Mouse (Mus musculus) lung, postnatal 14 days (tissue): ENCODE measurements around the gene Olfr965.
A peak's percentile ranks its signal among the peaks of the same experiment; 100 is the strongest.
"Not testable (repeated sequence)": the region's sequence is repeated elsewhere in the genome, so short reads cannot be mapped to it uniquely, and the experiment has no call there.

Experiments
- DNase-seq: peaks from one replicate; pipeline ENCODE4 v3.0.0; 2021

Olfr965 gene

DNA sequence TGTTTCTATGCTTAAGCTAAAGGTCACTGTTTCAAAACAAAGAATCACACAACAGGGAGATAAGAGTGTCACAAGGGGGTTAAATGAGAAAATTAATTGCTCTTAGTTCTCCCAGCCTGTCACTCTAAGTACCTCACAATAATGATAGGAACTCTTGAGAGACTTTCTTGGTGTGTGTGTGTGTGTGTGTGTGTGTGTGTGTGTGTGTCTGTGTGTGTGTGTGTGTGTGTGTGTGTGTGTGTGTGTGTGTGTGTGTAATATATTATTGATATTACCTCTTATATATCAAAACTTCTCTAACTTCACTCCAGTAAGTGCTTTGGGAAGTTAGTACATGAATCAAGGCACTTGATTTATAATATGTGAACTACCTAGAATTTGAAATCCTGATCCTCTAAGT lies at the start of gene Olfr965:
Gene Olfr965 (plus strand): TSS at position 301 of the 400 bp plus-strand sequence.
- no peak for DNase-seq

DNA sequence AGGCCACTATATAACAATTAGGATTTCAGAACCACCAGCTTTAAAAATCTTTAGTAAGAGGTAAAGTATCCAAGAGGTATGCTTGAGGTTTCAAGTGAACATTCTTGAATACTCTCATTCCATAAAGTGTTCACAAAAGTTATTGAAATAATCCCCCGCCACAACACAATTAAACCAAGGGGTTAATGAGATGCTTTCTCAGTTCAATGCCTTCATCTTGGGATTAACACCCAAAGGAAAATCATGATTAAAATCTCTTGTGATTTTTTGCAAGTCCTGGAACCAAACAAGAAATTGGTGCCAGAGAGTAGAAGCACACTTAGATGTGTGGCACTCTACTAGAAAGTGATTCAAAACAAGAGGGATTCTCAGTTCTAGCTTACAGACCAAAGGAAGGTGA lies 44.2 kb upstream of the Olfr965 start, which contains the start of gene Olfr963:
Gene Olfr963 (plus strand): TSS at position 301 of the 400 bp plus-strand sequence.
- DNase-seq = no peak

DNA sequence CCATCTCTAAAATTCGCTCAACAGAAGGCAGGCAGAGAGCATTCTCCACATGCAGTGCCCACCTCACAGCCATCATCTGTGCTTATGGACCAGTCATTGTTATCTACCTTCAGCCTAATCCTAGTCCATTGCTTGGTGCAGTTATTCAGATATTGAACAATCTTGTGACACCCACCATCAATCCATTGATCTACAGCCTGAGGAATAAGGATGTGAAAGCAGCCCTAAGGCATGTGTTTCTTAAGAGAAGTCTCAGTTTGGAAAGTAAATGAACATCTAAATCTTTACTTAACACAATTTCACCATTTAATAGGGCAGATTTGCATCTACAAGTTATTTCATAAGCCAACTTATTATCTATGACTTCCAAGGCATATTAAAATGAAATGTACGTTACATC lies 41.4 kb upstream of the Olfr965 start:
- DNase-seq = no peak

DNA sequence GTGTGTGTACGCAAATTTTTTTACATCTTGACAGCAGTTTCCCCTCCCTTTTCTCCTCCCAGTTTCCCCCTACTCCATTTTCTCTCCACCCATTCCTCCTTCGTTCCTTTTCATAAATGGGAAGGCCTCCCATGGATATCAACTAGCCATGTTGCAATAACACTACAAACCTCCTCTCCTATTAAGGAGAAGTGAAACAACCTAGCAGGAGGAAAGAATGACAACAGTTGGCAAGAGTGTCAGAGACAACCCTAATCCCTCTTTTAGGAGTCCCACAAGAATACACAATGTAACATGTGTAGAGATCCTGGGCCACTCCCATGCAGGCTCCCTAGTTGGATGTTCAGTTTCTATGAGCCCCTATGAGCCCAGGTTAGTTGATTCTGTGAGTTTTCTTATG lies 36.3 kb upstream of the Olfr965 start:
- no peak for DNase-seq

DNA sequence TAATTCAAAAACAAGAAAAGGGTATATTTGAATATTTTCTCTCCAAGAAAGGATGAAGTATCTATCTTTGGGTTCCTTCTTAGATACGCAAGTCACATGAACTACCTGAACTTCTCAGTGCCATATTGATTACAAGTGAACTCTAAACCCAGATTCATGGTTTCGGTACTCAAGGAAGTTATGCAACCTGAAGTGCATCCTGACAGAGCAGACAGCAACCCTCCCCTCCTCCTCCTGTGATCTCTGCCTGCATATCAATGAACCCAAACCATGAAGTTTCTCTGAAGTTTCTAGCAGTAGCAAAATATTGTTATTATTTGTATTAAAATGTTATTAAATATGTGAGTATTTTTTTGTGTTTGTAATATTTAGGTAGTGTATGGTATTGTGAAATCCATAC lies 32.6 kb upstream of the Olfr965 start:
- DNase-seq = no peak

DNA sequence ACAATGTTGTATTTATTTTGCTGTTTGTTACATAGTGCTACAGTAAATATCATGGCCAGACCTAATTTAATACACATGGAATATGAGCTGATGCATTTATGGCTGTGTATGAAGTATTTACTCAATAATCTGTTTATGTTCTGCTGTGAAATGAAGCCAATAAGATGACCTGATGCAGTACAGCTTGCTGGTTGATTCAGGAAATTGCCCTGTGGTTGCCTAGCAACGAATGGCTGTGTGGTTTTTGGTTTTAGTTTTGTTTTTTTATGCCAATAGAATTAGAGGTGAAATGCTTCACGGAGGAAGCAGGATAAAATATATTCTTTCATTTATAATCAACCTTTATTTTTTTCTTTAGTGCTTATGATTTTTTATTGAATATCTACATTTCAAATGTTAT lies 31.9 kb upstream of the Olfr965 start:
- no peak for DNase-seq

DNA sequence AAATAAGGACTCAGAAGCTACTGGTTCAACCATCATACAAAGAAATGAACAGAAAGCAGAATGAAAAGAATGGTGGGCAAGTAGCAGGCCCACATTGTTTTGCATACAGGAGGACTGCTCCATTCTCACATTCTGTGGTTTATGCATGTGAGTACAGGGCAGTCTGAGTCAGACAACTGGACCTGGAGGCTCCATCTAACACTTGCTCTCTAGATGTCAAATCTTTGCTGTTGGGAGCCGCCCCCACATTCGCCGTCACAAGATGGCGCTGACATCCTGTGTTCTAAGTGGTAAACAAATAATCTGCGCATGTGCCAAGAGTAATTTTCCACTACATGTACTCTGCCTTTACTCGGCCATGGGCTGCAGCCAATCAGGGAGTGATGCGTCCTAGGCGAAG lies 10.0 kb upstream of the Olfr965 start:
- not testable (repeated sequence) for DNase-seq

DNA sequence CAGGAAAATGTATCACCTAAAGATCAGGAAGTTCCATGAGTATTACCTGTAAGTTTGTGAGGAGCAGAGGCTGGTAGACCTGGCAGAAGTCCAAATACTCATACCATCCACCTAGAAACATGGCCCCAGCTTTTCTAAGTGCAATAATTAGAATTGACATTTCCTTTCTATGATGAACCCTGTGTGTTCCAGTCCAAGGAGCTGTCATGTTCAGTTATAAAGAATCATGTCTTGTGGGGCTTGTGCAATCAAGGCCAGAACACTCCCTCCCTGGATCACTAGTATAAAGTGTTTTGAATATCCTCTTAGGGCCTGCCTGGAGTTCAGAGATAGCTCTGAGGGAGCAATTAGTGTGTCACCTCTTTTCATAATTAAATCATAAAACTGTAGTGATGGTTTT lies 4.1 kb upstream of the Olfr965 start, which contains the start of gene Olfr149:
Gene Olfr149 (minus strand): TSS at position 101 of the 400 bp plus-strand sequence.
- no peak for DNase-seq

DNA sequence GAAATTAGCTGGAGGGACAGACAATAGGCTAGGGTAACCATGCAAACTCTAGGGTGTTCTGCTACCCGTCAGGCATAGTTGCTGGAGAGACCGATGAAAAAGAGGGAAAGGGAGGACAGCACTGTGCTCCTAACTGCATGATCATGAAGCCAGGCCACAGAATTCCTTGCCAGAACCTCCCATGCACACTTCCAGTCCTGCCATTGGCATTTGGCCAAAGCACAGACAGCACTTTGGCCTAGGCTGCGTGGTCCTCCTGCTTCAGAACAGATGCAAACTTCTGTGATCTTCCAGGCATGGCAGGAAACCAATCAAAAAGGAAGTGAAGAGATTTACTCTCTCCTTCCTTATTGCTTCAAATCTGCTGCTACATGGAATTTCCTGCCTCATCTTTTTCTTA lies 2.2 kb upstream of the Olfr965 start:
- peak; percentile 1 for DNase-seq

DNA sequence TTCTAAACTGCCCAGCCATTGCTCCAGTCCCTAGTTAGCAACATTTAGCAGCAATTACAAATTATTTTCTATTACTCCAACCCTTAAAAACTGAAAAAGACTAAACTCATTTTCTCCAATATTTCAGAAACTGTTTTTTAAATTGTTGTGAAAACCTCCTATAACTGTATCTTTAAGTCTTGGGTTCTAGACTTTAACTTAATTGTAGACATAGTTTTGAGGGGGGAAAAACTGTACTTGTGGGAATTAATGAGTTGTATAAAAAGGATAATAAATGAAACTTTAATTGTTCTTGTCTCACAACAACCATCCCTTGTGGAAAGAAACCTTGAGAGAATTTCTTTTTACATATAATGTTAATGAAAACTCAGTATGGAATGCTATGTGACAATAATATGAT lies 19.5 kb downstream of the Olfr965 start, which contains the start of gene Olfr150:
Gene Olfr150 (plus strand): TSS at position 301 of the 400 bp plus-strand sequence.
- DNase-seq = no peak

DNA sequence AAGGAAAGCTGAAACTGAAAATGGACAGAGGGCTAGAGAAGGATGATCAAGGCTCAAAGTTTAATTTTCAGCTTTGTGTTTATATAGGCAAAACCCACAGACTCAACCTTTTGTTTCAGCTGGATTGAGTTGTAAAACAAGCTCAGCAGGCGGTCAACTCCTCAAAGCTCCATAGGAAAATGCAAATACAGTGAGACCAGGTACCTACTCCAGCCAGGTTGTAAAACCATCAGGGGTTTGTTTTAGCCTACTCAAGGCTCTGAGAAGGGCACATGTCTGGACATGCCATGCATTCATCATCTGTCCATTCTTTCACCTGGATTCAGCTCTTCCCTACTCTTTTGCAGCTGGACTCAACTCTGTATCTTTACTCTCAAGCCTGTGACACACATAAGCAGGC lies 29.6 kb downstream of the Olfr965 start:
- DNase-seq = no peak

DNA sequence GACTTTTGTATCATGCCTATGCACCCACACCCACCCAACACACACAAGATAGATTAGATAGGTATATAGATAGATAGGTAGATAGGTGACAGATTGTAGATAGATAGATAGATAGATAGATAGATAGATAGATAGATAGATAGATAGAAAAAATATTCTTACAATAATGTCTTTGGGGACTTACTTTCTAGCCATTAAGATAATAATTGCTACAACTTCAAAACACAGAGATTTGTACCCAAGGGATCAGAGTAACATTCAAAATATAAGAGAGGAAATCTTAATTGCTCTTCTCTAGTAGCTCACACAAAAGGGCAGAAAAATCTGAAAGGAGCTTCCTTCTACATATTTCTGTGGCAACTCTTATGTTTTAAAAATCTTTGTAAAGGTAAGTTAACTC lies 34.8 kb downstream of the Olfr965 start, which contains the start of gene Olfr967:
Gene Olfr967 (plus strand): TSS at position 301 of the 400 bp plus-strand sequence.
- DNase-seq = no peak

DNA sequence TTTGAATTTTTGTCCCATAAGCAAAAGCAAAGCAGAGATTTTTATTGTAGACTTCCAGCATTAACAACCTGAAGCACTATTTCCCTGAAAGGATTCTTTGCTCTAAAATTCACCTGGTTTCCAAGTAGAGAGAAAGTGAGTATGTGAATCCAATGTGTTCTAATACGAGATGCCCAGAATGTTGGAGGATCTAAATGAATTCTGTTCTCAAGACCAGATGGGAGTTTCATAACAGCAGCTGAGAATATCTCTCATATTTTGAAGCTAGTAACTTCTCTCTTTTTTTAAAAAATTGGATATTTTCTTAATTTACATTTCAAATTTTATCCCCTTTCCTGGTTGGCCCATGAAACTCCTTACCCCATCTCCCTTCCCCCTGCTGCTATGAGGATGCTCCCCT lies 35.3 kb downstream of the Olfr965 start:
- no peak for DNase-seq
